Mouse (Mus musculus) telencephalon, adult 2 months (tissue): ENCODE results near the gene Slc35e1.

ENCODE experiments used
- DNase-seq: peaks from one replicate; pipeline ENCODE4 v3.0.0-alpha.2; 2011; ENCODE audit warnings: low read depth, low spot score

Slc35e1 gene

DNA sequence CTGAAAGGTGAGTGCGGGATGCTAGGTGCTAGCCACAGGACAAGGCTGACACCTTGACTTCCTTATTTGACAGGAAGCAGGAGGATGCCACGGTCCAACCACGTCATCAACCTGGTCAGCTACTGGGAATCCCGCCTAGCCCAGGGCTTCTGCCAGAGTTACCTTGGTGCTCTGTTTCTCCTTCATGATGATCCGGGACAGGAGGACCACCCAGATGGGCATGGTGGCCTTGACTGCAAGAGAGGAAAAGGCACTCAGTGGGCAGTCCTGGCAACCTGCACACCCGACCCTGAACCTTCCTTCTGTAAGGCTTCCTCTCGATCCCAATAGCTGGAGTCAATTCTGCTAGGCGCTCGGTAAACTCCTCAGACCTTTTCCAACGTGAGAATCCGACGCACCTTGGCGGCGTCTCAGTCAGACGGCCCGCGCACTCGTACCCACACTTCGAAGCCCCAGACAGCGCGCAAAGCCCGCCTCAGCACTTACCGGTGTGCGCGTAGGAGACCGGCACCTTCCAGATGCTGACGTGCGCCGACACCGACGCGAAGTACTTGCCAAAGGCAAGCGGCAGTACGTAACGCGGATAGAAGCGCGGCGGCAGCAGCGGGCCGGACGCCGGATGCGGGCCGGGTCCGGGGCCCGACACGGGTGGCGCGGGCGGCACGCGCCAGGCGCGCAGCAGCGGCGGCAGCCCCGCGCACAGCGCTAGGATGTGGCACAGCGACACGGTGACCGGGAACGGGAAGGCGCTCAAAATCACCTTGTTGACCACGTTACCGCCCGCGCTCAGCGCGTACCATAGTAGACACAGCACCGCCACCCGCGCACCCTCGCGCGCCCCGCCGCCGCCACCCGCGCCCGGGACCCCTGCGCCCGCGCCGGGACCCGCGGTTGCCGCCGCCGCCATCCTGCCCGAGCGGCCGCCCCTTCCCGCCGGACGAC lies at the start of gene Slc35e1:
Gene Slc35e1 (minus strand): TSS at position 935 of the 942 bp plus-strand sequence.
- no peak for DNase-seq

DNA sequence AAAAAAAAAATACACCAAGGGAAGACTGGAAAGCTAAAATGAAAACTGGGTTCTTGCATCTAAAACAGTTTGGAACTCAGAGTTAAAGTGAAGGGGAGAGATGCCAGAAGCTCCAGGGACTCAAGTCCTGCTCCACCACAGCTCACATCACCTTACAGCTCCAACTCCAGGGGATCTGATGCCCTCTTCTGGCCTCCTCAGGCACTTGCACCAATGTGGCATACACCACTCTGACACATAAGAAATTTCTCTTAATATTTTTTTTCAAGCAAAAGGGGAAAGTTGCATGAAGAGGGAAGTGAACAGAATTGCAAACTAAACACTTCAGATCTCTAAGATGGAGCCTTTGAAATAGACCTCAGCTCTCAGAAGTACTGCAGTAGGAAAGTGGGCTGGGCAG lies 46.8 kb upstream of the Slc35e1 start:
- DNase-seq: no peak

GRCm38 (mm10) chr8:72534888-72535287 lies 42.5 kb upstream of the Slc35e1 start:
- DNase-seq: no peak

DNA sequence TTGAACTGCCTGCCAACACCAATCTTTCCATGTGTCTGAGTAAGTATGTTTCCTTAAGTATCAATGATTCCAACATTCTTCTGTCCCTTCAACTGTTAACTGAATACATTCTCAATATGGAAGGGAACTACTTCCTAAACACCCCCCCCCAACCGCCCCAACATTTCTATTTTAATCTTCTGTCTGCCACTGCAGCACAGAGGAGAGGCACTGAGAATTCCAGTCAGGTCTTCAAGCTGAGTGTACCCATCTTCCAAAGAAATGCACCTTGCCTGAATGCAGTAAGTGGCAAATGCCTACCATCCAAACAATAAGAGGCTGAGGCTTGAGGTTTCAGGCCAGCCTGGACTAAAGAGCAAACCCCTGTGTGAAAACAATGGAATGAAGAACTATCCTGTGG lies 39.7 kb upstream of the Slc35e1 start:
- DNase-seq: peak; percentile 43

- DNase-seq: no peak
Measured at GRCm38 (mm10) chr8:72521888-72522287, 29.5 kb upstream of the Slc35e1 start.

DNA sequence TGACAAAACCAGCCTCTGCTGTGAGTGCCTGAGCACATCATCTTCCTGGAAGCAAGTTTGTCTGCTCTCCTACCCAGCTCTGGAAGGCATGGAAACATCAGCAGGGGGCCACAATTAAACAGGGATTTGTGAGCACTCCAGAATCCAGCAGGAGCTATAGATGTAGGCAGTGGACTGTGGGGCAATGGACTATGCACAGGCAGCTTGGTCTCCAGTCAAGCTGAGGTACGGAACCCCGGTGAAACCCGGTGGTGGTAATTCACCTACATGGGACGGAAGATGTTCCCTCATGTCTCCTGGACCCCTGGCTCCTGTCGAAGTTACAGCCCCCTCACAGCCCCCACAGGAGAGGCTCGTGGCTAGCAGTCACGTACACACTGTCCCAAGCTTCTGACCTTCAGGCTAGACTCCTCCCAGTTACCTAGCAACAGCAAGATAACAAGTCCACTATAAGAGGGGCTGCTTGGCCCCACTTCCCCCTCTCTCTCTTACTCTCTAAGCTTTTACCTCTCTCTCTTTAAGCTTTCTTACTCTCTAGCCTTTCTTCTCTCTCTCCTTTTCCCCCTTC lies 25.1 kb upstream of the Slc35e1 start:
- no peak for DNase-seq

GRCm38 (mm10) chr8:72513158-72513557 lies 20.7 kb upstream of the Slc35e1 start:
- DNase-seq: no peak

GRCm38 (mm10) chr8:72512648-72513047 lies 20.2 kb upstream of the Slc35e1 start:
- DNase-seq: no peak

DNA sequence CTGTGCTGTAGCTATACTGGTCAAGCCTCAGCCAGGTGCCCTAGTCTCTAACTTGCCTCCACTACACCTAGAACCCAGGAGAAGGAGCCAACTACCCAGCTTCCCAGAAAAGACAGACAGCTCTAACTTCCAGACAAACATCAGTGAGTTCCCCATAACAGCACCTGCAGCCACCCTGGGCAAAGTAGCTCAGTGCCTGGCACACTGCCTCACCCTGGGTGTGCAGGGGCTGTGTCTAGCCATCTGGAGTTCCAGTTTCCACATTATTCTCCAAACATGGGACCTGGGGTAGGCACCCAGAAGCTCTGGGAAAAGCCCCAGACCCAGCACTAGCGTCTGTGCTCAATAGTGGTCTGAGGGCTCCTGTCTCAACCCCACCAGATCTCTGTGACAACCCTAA lies 15.1 kb upstream of the Slc35e1 start:
- no peak for DNase-seq

DNA sequence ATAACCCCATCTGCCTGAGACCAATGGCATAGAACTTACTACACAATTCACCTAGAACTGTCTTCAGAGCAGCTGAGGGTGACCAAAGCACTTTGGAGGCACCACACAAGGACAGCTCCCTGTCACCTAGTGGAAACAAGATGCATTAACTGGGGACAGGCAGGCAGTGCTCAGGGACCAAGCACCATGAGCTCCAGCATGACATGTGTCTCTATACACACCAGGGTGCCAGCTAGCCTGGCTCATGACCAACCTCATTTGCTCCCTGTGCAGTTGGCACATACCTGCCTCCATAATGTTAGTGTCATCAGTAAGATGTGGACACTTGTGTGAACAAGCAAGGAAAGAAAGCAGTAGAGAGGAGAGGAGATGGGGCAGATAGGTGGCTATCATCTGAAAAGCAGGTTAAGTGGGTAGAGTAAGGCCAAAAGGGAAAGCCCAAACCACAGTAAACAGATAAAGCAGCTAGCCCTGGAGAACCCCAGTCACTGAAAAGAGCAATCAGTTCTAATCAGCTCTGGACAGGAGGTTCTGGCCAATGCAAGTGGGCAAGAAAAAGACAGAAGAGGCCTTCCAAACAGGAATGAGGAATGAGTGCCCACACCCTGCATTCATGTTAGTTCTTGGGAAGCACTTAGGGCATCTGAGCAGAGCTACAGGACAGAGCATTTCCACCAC lies 12.4 kb upstream of the Slc35e1 start:
- DNase-seq: no peak

- peak; percentile 66 for DNase-seq
Measured at GRCm38 (mm10) chr8:72504137-72504536, 11.7 kb upstream of the Slc35e1 start.

DNA sequence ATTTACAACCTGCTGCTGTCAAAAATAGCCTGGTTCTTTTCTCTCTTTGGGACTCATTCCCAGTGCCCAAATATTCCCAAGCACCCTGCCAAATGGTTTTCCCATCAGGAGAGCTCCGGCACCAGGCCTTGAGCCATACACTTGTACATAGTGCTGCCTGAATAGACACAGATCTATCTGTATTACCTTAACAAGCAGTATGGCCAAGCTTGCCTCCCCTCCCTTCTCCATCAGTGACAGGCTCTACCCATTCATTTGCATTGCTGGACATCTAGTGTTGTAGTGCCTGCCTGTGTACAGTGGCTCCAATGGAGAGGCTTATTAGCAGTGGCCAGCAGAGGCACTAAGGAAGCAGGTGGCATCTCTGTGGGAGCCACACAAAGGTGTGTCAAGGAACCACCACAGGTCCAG lies 8.1 kb upstream of the Slc35e1 start:
- DNase-seq: no peak

DNA sequence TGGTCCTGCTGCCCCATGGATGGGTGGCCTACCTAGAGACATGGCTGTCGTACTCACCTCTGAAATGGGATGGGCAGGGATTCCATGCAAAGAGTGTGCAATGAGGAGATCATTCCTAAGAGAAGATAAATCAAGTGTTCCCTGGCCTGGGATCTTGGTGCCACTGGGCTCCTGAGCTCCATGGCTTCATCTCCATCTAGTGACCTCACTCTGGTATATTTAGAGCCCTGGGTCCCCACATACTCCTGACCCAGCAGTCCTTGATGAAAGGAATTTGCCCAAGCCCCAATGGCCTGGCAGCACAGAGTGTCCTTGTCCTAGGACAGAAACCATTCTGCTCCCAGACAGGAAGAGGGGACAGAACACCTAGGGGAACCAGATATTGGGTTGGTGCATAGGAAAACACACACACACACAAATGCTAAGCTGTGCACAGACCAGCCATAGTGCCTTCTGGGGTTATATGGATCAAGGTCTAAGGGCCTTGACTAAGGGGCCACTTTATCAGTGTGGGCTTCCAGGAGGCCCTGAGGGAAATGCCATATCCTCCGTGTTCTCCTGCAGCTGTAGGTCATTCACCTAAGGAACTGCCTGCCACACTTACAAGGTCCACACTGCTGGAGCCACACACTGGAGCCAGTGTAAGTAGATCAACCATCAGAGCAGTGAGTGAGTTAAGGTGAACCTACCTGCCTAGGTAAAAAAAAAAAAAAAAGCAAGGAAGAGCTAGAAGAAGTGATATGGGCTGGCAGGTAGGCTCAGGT lies 7.3 kb upstream of the Slc35e1 start:
- no peak for DNase-seq

- no peak for DNase-seq
Measured at GRCm38 (mm10) chr8:72498527-72498926, 6.1 kb upstream of the Slc35e1 start.

GRCm38 (mm10) chr8:72497911-72498310 lies 5.5 kb upstream of the Slc35e1 start:
- no peak for DNase-seq

- no peak for DNase-seq
Measured at GRCm38 (mm10) chr8:72496217-72496616, 3.8 kb upstream of the Slc35e1 start.

- no peak for DNase-seq
Measured at GRCm38 (mm10) chr8:72495411-72496111, 3.1 kb upstream of the Slc35e1 start.

- DNase-seq: no peak
Measured at GRCm38 (mm10) chr8:72493381-72493780, 967 bp upstream of the Slc35e1 start.

GRCm38 (mm10) chr8:72492622-72493081 lies 238 bp upstream of the Slc35e1 start:
- peak; percentile 97 for DNase-seq

DNA sequence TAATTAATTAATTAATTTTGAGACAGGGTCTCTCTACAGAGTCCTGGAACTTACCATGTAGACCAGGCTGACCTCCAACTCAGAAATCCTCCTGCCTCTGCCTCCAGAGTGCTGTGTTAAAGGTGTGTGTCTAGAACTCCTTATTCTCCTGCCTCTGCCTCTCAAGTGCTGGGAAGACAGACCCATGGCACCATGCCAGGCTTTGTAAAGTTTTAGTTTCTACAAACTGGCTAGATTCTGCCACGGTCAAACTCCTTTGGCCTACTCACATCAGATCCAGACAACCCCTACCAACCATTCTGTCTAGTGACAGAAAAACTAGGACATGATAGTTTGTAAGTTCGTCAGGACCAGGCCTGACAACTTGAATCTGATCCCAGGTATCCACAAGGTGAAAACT lies 1.4 kb downstream of the Slc35e1 start:
- no peak for DNase-seq

- DNase-seq: no peak
Measured at GRCm38 (mm10) chr8:72487014-72487413, 5.4 kb downstream of the Slc35e1 start.
